Mouse (Mus musculus): ENCODE measurements around the gene Selenos. TPM values are rescaled to one million over a fixed set of nuclear protein-coding genes. Genes with fewer than 3 reads are reported as not detected.

Selenos gene
- polyA plus RNA-seq, 1 experiment = 72.5 TPM

- H3K36me3 ChIP-seq (ENCODE audit: control insufficient read depth, insufficient read depth, low read length) = no peaks in the 10 kb centered on the region
- H3K27me3 ChIP-seq (ENCODE audit: control insufficient read depth, insufficient read depth, low read length) = no peaks in the 10 kb centered on the region
- DNase-seq = no peak
- TF ChIP-seq CTCF (IDR thresholded peaks at IDR 0.05; ENCODE audit: borderline replicate concordance, control insufficient read depth, extremely low read depth, insufficient read depth, low read length, poor library complexity) (no peak), POLR2A (IDR thresholded peaks at IDR 0.05; ENCODE audit: control insufficient read depth, extremely low read depth, insufficient read depth, low read length, poor library complexity) (no peak)
- H3K4me1 ChIP-seq (replicated peaks; ENCODE audit: control insufficient read depth, insufficient read depth, low read length) = peaks cover 32% of the 10 kb centered on the region
- no peak overlapping the region for H3K4me3 ChIP-seq (ENCODE audit: control insufficient read depth, insufficient read depth, low read length)
- H3K27ac ChIP-seq (ENCODE audit: control insufficient read depth, insufficient read depth, low read length) = no peak overlapping the region
- WGBS = 94% methylated on average over 3 of the region's 3 CpGs
Observed at GRCm38 (mm10) chr7:66113561-66113960, 34.1 kb downstream of the Selenos start.

GRCm38 (mm10) chr7:66115821-66116343 is 36.4 kb downstream of the Selenos start:
- no peak for DNase-seq
- H3K27me3 ChIP-seq (ENCODE audit: control insufficient read depth, insufficient read depth, low read length) = no peaks in the 10 kb centered on the region
- no peak for TF ChIP-seq CTCF (IDR thresholded peaks at IDR 0.05; ENCODE audit: borderline replicate concordance, control insufficient read depth, extremely low read depth, insufficient read depth, low read length, poor library complexity)
- no peak for TF ChIP-seq POLR2A (IDR thresholded peaks at IDR 0.05; ENCODE audit: control insufficient read depth, extremely low read depth, insufficient read depth, low read length, poor library complexity)
- 32% methylated on average over 11 of the region's 11 CpGs for WGBS
- H3K4me3 ChIP-seq (ENCODE audit: control insufficient read depth, insufficient read depth, low read length) = no peak overlapping the region
- peaks cover 26% of the 10 kb centered on the region for H3K4me1 ChIP-seq (replicated peaks; ENCODE audit: control insufficient read depth, insufficient read depth, low read length)
- H3K36me3 ChIP-seq (ENCODE audit: control insufficient read depth, insufficient read depth, low read length) = no peaks in the 10 kb centered on the region
- H3K27ac ChIP-seq (ENCODE audit: control insufficient read depth, insufficient read depth, low read length) = no peak overlapping the region

GRCm38 (mm10) chr7:66116906-66117482 is 37.5 kb downstream of the Selenos start:
- Histone ChIP-seq H3K4me1 (replicated peaks; ENCODE audit: control insufficient read depth, insufficient read depth, low read length) (peaks cover 29% of the 10 kb centered on the region), H3K27me3 (ENCODE audit: control insufficient read depth, insufficient read depth, low read length) (no peaks in the 10 kb centered on the region), H3K4me3 (ENCODE audit: control insufficient read depth, insufficient read depth, low read length) (no peak overlapping the region), H3K27ac (ENCODE audit: control insufficient read depth, insufficient read depth, low read length) (no peak overlapping the region), H3K36me3 (ENCODE audit: control insufficient read depth, insufficient read depth, low read length) (no peaks in the 10 kb centered on the region)
- 46% methylated on average over 8 of the region's 8 CpGs for WGBS
- TF ChIP-seq CTCF (IDR thresholded peaks at IDR 0.05; ENCODE audit: borderline replicate concordance, control insufficient read depth, extremely low read depth, insufficient read depth, low read length, poor library complexity) (no peak), POLR2A (IDR thresholded peaks at IDR 0.05; ENCODE audit: control insufficient read depth, extremely low read depth, insufficient read depth, low read length, poor library complexity) (no peak)
- DNase-seq = no peak

GRCm38 (mm10) chr7:66118046-66118445 is 38.6 kb downstream of the Selenos start:
- Histone ChIP-seq H3K4me1 (replicated peaks; ENCODE audit: control insufficient read depth, insufficient read depth, low read length) (peaks cover 29% of the 10 kb centered on the region), H3K27me3 (ENCODE audit: control insufficient read depth, insufficient read depth, low read length) (no peaks in the 10 kb centered on the region), H3K27ac (ENCODE audit: control insufficient read depth, insufficient read depth, low read length) (no peak overlapping the region), H3K36me3 (ENCODE audit: control insufficient read depth, insufficient read depth, low read length) (no peaks in the 10 kb centered on the region), H3K4me3 (ENCODE audit: control insufficient read depth, insufficient read depth, low read length) (no peak overlapping the region)
- TF ChIP-seq POLR2A (IDR thresholded peaks at IDR 0.05; ENCODE audit: control insufficient read depth, extremely low read depth, insufficient read depth, low read length, poor library complexity) (no peak), CTCF (IDR thresholded peaks at IDR 0.05; ENCODE audit: borderline replicate concordance, control insufficient read depth, extremely low read depth, insufficient read depth, low read length, poor library complexity) (no peak)
- 28% methylated on average over 3 of the region's 3 CpGs for WGBS
- no peak for DNase-seq

GRCm38 (mm10) chr7:66118796-66119195 is 39.3 kb downstream of the Selenos start:
- TF ChIP-seq POLR2A (IDR thresholded peaks at IDR 0.05; ENCODE audit: control insufficient read depth, extremely low read depth, insufficient read depth, low read length, poor library complexity) (no peak), CTCF (IDR thresholded peaks at IDR 0.05; ENCODE audit: borderline replicate concordance, control insufficient read depth, extremely low read depth, insufficient read depth, low read length, poor library complexity) (no peak)
- H3K27me3 ChIP-seq (ENCODE audit: control insufficient read depth, insufficient read depth, low read length) = no peaks in the 10 kb centered on the region
- H3K36me3 ChIP-seq (ENCODE audit: control insufficient read depth, insufficient read depth, low read length) = no peaks in the 10 kb centered on the region
- WGBS = 67% methylated on average over 7 of the region's 7 CpGs
- H3K4me1 ChIP-seq (replicated peaks; ENCODE audit: control insufficient read depth, insufficient read depth, low read length) = peaks cover 29% of the 10 kb centered on the region
- H3K4me3 ChIP-seq (ENCODE audit: control insufficient read depth, insufficient read depth, low read length) = no peak overlapping the region
- H3K27ac ChIP-seq (ENCODE audit: control insufficient read depth, insufficient read depth, low read length) = no peak overlapping the region
- DNase-seq = no peak

- WGBS = 48% methylated on average over 1 of the region's 1 CpGs
- DNase-seq = no peak
- TF ChIP-seq CTCF (IDR thresholded peaks at IDR 0.05; ENCODE audit: borderline replicate concordance, control insufficient read depth, extremely low read depth, insufficient read depth, low read length, poor library complexity) (no peak), POLR2A (IDR thresholded peaks at IDR 0.05; ENCODE audit: control insufficient read depth, extremely low read depth, insufficient read depth, low read length, poor library complexity) (no peak)
- peaks cover 23% of the 10 kb centered on the region for H3K4me1 ChIP-seq (replicated peaks; ENCODE audit: control insufficient read depth, insufficient read depth, low read length)
- no peaks in the 10 kb centered on the region for H3K36me3 ChIP-seq (ENCODE audit: control insufficient read depth, insufficient read depth, low read length)
- no peak overlapping the region for H3K4me3 ChIP-seq (ENCODE audit: control insufficient read depth, insufficient read depth, low read length)
- no peaks in the 10 kb centered on the region for H3K27me3 ChIP-seq (ENCODE audit: control insufficient read depth, insufficient read depth, low read length)
- no peak overlapping the region for H3K27ac ChIP-seq (ENCODE audit: control insufficient read depth, insufficient read depth, low read length)
Observed at GRCm38 (mm10) chr7:66120139-66120538, 40.7 kb downstream of the Selenos start.

Measured in thymus, adult 2 months (tissue).